Mouse (Mus musculus) kidney, adult 9 months (tissue): ENCODE measurements around the gene Gucy2f.

Source experiments
- DNase-seq: peaks from one replicate; pipeline ENCODE4 v3.0.0; 2022

The Gucy2f gene

GRCm38 (mm10) chrX:142196831-142197230, at the start of gene Gucy2f:
Gene Gucy2f, minus strand, starts transcription at chrX:142196931.
- no peak for DNase-seq

DNA sequence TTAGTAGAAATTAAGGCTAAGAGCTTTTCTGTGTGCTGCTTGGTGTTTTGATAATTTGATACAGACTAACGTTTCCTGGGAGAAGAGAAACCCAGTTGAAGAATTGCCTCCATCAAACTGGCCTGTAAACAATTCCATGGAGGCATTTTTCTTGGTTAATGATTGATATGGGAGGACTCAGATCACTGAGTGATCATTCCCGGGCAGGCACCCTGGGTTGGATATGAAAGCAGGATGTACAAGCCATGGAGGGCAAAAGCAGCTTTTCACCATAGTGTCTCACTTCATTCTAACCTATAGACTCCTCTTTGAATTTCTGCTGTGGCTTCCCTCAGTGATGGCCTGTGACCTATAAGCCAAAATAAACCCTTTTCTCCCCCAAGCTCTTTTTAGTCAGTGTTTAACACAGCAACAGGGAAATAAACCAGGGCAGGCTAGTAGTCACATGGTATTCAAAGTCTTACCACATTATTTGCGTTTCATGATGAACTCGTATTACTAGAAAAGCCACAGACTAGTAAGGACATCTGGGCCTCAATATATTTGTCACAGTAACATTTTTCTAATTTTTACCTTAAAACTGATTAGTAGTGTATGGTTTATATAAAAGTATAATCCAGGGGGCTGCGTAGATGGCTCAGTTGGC, 49.1 kb upstream of the Gucy2f start:
- DNase-seq = peak; percentile 54

GRCm38 (mm10) chrX:142237101-142237500, 40.4 kb upstream of the Gucy2f start:
- peak; percentile 20 for DNase-seq

DNA sequence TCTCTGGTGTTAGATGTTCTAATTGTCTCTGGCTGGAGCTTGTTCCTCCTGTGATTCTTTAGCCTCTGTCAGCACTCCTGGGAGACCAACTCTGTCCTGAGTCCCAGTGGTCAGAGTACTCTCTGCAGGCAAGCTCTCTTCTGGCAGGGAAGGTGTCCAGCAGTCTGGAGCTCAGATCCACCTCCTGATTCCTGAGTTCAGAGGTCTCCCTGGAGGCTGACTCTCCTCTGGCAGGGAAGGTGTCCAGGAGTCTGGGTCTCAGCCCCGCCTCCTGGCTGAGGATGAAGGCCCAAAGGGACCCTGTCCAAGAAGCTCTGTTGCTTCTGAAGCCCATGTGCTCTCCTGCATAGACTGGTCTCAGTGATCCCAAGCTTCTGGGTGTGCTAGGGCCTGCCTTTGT, 39.4 kb upstream of the Gucy2f start:
- DNase-seq = peak; percentile 82

DNA sequence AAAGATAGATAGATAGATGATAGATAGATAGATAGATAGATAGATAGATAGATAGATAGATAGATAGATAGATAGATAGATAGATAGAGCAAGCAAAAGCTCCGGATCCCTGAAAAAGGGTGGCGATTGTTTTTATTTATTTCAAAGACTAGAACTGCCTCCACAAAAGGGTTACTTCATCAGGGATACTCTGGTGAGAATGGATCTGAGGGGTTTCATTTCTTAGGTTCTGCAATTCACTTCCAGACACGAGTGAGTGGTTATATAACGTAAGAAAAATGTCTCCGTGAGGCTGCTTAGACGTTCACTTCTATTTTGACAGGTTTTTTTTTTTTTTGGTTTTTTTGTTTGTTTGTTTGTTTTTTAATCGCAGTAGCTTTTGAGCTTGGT, 32.0 kb upstream of the Gucy2f start:
- no peak for DNase-seq

DNA sequence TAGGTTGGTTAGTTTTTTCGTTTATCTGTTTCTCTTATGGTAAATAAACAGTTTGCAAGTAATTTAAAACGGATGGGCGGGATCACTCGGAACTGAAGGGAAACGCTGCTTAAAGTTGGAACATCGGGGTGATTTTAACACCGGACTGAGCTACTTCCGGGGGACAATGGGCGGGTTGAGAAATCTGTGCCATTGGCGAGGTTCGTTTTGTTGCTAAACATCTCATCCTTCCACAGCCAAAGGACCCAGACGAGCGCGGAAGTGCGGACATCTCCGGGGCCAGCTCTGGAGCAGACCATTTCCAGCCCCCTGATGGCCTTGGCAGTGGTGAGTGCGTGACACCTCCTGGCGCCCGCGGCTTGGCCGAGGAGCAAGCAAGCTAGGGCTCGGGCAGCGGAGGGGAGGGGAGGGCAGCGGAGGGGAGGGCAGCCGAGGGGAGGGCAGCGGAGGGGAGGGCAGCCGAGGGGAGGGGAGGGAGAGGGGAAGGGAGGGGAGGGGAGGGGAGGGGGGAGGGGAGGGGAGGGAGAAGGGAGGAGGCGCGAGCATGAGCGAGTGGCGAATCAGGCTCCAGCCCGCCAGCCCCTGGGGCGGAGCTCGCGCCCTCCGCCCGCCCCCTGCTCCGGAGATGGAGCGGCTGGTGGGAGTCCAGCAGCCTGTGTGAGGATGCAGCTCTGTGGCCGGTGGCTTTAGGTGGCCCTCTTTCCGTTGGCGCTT, 31.5 kb upstream of the Gucy2f start:
- DNase-seq = peak; percentile 85

DNA sequence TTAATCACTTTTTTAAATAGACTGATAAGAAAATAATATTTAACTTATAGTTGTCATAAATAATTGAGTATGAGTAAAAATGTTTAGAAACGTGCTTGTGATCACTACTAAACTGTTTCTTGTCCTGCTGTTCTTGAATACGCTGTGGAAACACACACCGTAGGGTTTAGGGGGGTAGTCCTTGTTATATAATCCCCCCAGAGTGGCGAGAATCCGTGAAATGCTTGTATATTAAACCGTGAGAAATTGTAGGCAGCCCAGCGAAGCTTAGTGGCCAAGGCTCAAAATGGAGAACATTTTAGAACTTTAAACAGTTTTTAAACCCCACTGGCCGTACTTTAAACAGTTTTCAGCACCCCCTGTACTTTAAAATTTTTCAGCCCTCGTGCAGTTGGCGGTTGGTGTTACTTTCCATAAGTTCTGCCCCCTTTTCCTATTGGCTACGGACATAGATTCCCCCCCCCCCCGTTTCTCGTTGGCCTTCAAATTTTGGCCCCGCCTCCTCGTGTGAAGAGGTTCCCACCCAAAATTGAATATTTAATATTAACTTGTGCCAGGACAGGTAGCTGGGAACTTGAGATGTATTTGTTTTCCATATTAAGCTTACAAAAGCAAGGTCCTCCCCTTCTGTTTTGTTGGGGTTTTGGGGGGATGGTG, 30.8 kb upstream of the Gucy2f start:
- no peak for DNase-seq

DNA sequence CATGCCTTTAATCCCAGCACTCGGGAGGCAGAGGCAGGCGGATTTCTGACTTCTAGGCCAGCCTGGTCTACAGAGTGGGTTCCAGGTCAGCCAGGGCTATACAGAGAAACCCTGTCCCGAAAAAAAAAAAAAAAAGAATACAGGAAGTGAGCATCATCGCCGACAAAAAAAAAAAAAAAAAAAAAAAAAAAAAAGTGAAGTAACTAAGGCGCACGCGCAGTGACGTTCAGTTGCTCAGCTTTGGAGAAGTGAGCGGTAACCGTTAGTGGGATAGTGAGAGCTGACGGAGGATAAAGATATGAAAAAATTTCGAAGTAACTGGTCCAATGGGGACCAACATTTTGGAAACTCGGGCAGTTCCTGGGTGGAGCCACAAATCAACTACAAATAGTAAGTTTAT, 29.8 kb upstream of the Gucy2f start, which contains the start of gene Nxt2:
Gene Nxt2, plus strand, starts transcription at position 229 of the 400 bp plus-strand sequence.
- DNase-seq = no peak

GRCm38 (mm10) chrX:142200295-142200694, 3.6 kb upstream of the Gucy2f start:
- peak; percentile 76 for DNase-seq

DNA sequence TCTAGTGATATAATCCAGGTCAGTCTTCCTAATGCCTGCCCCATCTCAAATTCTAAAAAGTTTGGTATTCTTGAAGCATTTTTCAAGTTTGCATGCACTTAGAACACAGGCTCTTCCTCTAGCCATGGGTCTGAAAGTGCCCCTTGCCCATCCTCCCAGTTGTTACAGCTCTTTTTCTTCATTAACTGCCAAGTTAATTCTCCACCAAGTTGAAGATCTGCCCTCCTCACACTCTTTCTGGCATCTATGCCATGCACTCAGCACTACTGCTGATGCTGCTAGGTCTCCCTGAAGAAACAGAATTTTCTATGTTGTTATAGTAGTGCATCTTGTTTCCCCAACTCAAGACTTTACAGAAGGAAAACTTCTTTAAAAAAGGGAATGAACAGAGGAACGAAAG, 1.2 kb downstream of the Gucy2f start:
- peak; percentile 71 for DNase-seq

DNA sequence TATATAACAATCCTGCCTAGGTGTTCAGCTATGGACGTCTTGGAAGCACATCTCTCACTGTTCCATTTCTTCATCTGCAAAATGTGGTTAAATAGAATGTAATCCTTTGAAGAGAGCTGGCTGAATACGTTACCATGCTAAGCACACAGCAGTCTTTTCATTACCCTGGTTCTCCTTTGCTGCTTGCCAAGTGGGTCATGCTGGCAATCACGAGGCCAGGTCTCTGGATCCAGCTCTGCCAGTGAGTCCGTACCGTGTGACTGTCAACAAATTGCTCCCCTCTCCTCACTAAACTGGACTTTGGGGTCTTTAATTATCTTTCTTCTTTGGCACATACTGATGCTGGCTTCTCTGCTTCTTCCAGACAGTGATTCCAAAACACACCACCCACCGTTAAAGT, 2.3 kb downstream of the Gucy2f start:
- peak; percentile 79 for DNase-seq

DNA sequence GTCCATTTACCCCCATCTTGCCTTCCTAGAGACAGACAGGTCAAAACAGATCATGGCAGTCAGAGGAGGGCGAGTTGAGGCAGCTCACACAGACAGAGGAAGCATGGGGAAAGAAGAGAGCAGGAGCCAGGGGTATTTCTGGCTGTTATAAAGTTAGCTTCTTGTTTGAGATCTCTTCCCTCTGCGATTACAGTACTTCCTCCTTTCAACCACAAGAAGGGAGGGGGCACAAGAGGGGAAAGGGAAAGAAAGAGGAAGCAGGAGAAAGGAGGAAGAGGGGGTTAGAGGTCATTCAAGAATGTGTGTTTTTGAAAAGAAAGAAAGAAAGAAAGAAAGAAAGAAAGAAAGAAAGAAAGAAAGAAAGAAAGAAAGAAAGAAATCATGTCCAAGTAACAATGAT, 6.4 kb downstream of the Gucy2f start:
- DNase-seq = no peak

DNA sequence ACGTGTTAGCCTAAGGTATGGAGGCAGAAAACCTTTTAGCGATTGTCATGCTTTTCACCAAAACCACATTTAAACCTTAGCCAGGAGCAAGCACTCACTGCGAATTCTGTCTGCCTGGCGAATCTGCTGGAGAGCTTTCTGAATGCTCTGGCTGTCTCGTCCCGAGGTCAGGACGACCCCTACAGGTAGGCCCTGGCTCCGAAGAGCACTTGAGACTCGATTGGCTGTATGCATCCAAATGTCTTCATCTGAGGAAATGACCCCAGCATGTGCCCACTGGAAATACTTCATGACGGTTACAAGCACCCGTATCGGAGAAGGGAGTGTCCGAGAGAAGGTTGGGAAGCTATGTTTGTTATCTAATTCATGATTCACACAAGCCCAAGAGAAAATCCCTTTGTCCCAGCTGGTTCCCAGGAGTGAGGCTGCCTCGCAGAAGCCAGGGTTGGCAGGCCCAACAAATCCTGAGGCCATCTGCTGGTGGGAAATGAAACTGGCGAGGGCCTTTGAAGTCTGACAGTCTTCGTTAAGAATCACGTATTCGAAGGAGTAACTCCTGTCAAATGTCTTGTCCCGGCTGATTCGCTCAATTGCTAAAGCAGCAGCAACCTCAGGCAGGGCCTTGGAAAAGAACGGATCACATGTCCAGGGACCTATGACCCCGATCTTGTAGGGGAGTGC, 7.6 kb downstream of the Gucy2f start:
- peak; percentile 75 for DNase-seq

DNA sequence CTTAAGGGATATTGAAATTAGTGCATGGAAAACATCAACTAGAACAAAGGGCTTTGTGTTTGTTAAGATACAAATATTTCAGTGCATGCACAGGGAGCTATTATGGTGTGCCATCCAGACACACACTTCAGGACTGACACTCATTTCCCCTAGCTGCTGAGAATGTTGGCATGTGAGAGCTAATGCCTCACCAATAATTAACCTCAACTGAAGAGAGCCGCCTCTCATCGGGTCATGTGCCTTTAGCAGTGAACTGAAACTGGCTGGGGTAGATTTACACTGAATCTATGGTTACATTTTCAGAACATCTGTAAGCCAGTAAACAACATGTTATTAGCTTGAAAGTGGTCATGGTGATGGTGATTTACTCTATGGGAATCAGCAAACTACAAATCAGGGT, 14.7 kb downstream of the Gucy2f start:
- peak; percentile 77 for DNase-seq

GRCm38 (mm10) chrX:142176981-142177380, 19.8 kb downstream of the Gucy2f start:
- no peak for DNase-seq

- DNase-seq = no peak
These were observed 81.0 kb downstream of the Gucy2f start for GRCm38 (mm10) chrX:142115779-142116178.

DNA sequence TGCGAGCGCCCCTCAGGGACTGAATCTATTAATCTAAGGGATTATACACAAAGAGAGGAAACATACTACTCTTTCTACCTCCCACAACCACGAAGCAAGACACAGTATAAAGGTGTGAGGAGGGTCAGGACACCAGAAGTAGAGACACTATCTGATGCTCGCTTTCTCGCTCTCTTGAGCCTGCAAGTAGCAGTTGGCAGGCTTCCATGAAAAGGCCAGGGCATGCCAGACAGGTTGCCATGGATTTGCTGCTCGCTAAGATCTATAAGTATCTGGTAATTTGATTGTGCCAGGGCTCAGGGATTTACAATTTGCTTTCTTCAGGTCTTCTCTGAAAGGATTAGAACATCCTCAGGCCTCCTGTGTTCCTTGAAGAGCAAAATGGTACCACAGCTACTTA, 85.5 kb downstream of the Gucy2f start:
- no peak for DNase-seq

GRCm38 (mm10) chrX:142096904-142097303, 99.8 kb downstream of the Gucy2f start:
- peak; percentile 37 for DNase-seq

DNA sequence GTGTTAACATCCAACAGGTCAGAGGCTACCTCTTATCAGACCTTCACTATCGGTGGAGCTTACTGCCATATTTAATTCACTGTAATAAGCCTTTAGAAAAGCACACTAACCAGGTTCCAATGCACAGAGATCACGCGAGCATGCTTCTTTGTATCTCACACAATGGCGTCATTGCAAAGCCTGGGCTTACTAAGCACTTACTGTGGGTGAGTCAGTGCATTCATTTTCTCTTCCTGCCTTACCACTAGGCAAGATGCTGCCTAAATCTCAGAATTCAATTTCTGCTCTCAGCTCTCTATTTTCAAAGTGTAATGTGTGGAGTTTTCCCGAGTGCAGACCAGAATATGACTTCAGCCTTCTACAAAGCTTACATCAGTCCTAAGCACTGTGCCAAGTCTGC, 101.2 kb downstream of the Gucy2f start:
- DNase-seq = no peak

DNA sequence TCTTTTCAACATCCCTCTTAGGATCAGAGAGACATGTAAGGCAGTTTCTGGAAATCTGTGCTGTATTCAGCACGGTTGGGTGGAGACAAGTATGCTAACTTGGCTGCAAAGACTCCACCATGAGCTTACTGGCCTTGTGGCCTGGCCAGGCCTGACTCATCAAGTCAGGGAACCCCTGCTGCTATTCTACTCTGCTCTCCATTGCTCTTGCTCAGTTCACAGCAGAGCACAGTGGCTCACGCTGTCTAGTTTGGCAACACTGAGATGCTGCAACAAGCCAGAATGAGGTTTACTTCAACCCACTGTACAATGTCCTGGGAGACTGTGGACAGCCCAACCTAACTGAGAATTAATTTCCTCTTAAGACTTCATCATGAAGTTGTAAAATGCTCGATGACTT, 134.1 kb downstream of the Gucy2f start:
- DNase-seq = no peak
